Mouse (Mus musculus) neutrophil, adult 5-6 weeks (primary cell): Measurements from ENCODE around the gene Mlph. TPM values are rescaled to one million over a fixed set of nuclear protein-coding genes. Genes with fewer than 3 reads are reported as not detected.

Experiments
- ATAC-seq: fragments of 151-379, 151-347 bp; 2 replicates; pipeline ENCODE4 v1.8.0; 2017; ENCODE audit warnings: mild to moderate bottlenecking, moderate TSS enrichment; ENCODE audit not compliant: insufficient number of reproducible peaks, poor library complexity, low FRiP score, severe bottlenecking; ENCODE audit errors: extremely low read depth
- total RNA-seq: library from RNA; stranded (forward); fragments of 200-1000 nt; gene quantifications from 2 replicates; pipeline ENCODE4 v1.2.3, GENCODE M21; 2017

Gene Mlph
- total RNA-seq, 1 experiment from 2014 or later = not detected

DNA sequence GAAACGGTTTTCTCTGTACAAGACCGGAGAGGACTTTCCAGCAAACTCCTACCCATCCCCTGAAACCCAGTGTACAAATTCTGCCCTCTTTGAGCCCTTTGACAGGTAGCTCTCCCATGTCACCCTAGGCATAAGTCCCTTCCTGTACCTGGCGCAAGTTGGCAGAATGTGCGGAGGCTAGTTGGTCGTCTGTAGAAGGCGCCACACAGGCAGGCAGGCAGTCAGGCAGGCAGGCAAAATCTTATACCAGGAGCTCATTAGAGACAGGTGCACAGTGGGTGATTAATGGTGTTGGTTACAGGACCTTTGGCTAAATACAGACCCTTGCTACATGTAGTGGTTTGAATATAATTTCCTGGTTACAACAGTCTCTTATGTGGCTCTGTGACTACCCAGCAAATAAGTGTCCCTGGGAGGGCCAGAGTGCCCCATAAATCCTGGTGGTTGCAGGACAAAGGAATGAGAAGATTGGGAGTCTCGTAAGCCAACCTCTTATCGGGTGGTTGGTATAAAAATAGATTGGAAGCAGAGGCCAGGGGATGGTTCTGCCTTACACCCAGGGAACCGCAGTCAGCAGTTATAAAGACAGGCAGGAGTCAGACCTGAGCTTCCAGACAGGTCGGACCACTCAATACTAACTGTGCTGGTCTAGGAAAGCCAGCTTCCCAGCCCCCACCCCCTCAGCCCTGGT, 85.2 kb downstream of the Mlph start:
- ATAC-seq = no peak

Other genes with a start within 250 kb of the Mlph start
- gene Col6a3, start 71.1 kb upstream of the Mlph start, total RNA-seq = not detected in 2 replicates
- not detected in 2 replicates for gene Prlh, start 38.0 kb downstream of the Mlph start, total RNA-seq
- gene Rab17, start 54.6 kb downstream of the Mlph start, total RNA-seq = not detected in 2 replicates
- 247 and 262 TPM in 2 replicates for gene Lrrfip1, start 83.7 kb downstream of the Mlph start, total RNA-seq
- 1.5 TPM in 1 of 2 replicates, not detected in the other for gene Rbm44, start 230.0 kb downstream of the Mlph start, total RNA-seq